Mouse (Mus musculus) limb, embryonic 10.5 days (tissue): ENCODE results near the gene Spdye4b. TPM values are rescaled to one million over a fixed set of nuclear protein-coding genes. Genes with fewer than 3 reads are reported as not detected.
A peak's percentile ranks its signal among the peaks of the same experiment; 100 is the strongest.

ENCODE experiments used
- DNase-seq: peaks from one replicate; pipeline ENCODE4 v3.0.0-alpha.2; 2017; ENCODE audit warnings: low spot score
- H3K27ac ChIP-seq: fragments of 300-500 bp; sonication (generic); 2 replicates; pipeline ENCODE4 v1.5.1; 2016; ENCODE audit warnings: mild to moderate bottlenecking
- H3K27me3 ChIP-seq: fragments of 300-500 bp; sonication (generic); 2 replicates; pipeline ENCODE4 v1.6.1; 2016; ENCODE audit warnings: low read depth, mild to moderate bottlenecking; ENCODE audit not compliant: poor library complexity, severe bottlenecking
- H3K36me3 ChIP-seq: fragments of 300-500 bp; sonication (generic); 2 replicates; pipeline ENCODE4 v1.6.1; 2016; ENCODE audit warnings: mild to moderate bottlenecking, moderate library complexity
- H3K4me1 ChIP-seq: fragments of 300-500 bp; sonication (generic); 2 replicates; pipeline ENCODE4 v1.6.1; 2016
- H3K4me3 ChIP-seq: fragments of 300-500 bp; sonication (generic); 2 replicates; pipeline ENCODE4 v1.5.1; 2016; ENCODE audit warnings: mild to moderate bottlenecking, moderate library complexity
- H3K9me3 ChIP-seq: fragments of 300-500 bp; sonication (generic); replicated peaks from 2 replicates; pipeline ENCODE4 v1.6.1; 2016; ENCODE audit warnings: mild to moderate bottlenecking
- WGBS: fragments of 180-500 bp; shearing (Covaris S2); methylation state at CpG from one replicate; pipeline ENCODE4 v1.1.7; 2016; 5-methylcytosine and 5-hydroxymethylcytosine counted together
- microRNA-seq: library from miRNA; unstranded; fragments of <30 nt; microRNA quantifications from one replicate; pipeline ENCODE4, GENCODE M21; 2017
- polyA plus RNA-seq: library from polyadenylated mRNA; unstranded; fragments of >200 nt; fragmentation: Nextera tagmentation; extraction: Ambion mirVana; gene quantifications from 2 replicates; pipeline ENCODE4 v1.2.1, GENCODE M21; 2016

The Spdye4b gene
- polyA plus RNA-seq, 1 experiment from 2014 or later: not detected

- Histone ChIP-seq H3K9me3 (no peaks in the 10 kb centered on the region), H3K4me1 (peaks cover 26% of the 10 kb centered on the region), H3K36me3 (peaks cover 35% of the 10 kb centered on the region), H3K27me3 (no peaks in the 10 kb centered on the region), H3K27ac (peak within 1 kb of the TSS; percentile 96), H3K4me3 (peak within 1 kb of the TSS; percentile 81)
- peak; percentile 94 for DNase-seq
- under 1% methylated on average over 58 of the region's 58 CpGs for WGBS
These were observed 54.3 kb downstream of the Spdye4b start, which contains the start of gene Zfp12 for GRCm38 (mm10) chr5:143235028-143235693. Zfp12 (plus strand) TSS chr5:143235163.

GRCm38 (mm10) chr5:143236036-143236435, 55.2 kb downstream of the Spdye4b start:
- H3K9me3 ChIP-seq: no peaks in the 10 kb centered on the region
- H3K27me3 ChIP-seq: no peaks in the 10 kb centered on the region
- H3K4me3 ChIP-seq: peak overlapping the region; percentile 81
- 61% methylated on average over 9 of the region's 9 CpGs for WGBS
- H3K27ac ChIP-seq: peak overlapping the region; percentile 96; the same call in 1 of the 2 replicates
- H3K4me1 ChIP-seq: peaks cover 26% of the 10 kb centered on the region
- no peak for DNase-seq
- peaks cover 44% of the 10 kb centered on the region for H3K36me3 ChIP-seq

- H3K9me3 ChIP-seq: no peaks in the 10 kb centered on the region
- peaks cover 99% of the 10 kb centered on the region for H3K36me3 ChIP-seq
- H3K4me1 ChIP-seq: no peaks in the 10 kb centered on the region
- peaks cover 4% of the 10 kb centered on the region; the same call in 1 of the 2 replicates for H3K27me3 ChIP-seq
- DNase-seq: no peak
- WGBS: 97% methylated on average over 26 of the region's 26 CpGs
- no peak overlapping the region for H3K27ac ChIP-seq
- H3K4me3 ChIP-seq: no peak overlapping the region
These were observed 64.1 kb downstream of the Spdye4b start for GRCm38 (mm10) chr5:143244926-143245325.

- Histone ChIP-seq H3K9me3 (no peaks in the 10 kb centered on the region), H3K4me3 (no peak overlapping the region), H3K4me1 (peaks cover 26% of the 10 kb centered on the region), H3K36me3 (peaks cover 74% of the 10 kb centered on the region), H3K27ac (no peak overlapping the region), H3K27me3 (peaks cover 75% of the 10 kb centered on the region)
- WGBS: 42% methylated on average over 6 of the region's 6 CpGs
- DNase-seq: no peak
These were observed 71.2 kb downstream of the Spdye4b start for GRCm38 (mm10) chr5:143252039-143252438.

GRCm38 (mm10) chr5:143252791-143253185, 72.0 kb downstream of the Spdye4b start:
- Histone ChIP-seq H3K4me1 (peaks cover 26% of the 10 kb centered on the region), H3K27me3 (peaks cover 82% of the 10 kb centered on the region), H3K36me3 (peaks cover 74% of the 10 kb centered on the region), H3K27ac (no peak overlapping the region), H3K9me3 (no peaks in the 10 kb centered on the region), H3K4me3 (peak overlapping the region; percentile 52)
- no peak for DNase-seq
- WGBS: 13% methylated on average over 18 of the region's 18 CpGs

GRCm38 (mm10) chr5:143253186-143253880, 72.5 kb downstream of the Spdye4b start:
- Histone ChIP-seq H3K36me3 (peaks cover 74% of the 10 kb centered on the region), H3K27me3 (peaks cover 88% of the 10 kb centered on the region), H3K4me3 (peak overlapping the region; percentile 52), H3K27ac (0 out of 2 replicates have a peak overlapping the region, but pooled peaks have one; percentile 14), H3K9me3 (no peaks in the 10 kb centered on the region), H3K4me1 (peaks cover 26% of the 10 kb centered on the region)
- peak; percentile 68 for DNase-seq
- WGBS: 21% methylated on average over 103 of the region's 103 CpGs

GRCm38 (mm10) chr5:143253881-143254486, 73.2 kb downstream of the Spdye4b start:
- DNase-seq: peak; percentile 66
- Histone ChIP-seq H3K4me1 (peaks cover 26% of the 10 kb centered on the region), H3K27ac (peak overlapping the region; percentile 23; the same call in 1 of the 2 replicates), H3K27me3 (peaks cover 94% of the 10 kb centered on the region), H3K9me3 (no peaks in the 10 kb centered on the region), H3K36me3 (peaks cover 73% of the 10 kb centered on the region), H3K4me3 (peak overlapping the region; percentile 52)
- 28% methylated on average over 81 of the region's 81 CpGs for WGBS

Small RNAs within 50 kb of the gene (microRNA-seq; reads per million reads assigned to microRNA genes)
- not detected for gene Gm44405

Other genes starting within 250 kb of the Spdye4b start
- gene Fscn1, start 220.7 kb upstream of the Spdye4b start, polyA plus RNA-seq: 806 and 864 TPM in 2 replicates
- gene Rnf216, start 68.0 kb upstream of the Spdye4b start, polyA plus RNA-seq: 48.1 and 51.5 TPM in 2 replicates
- gene Olfr718-ps1, start 33.4 kb upstream of the Spdye4b start, polyA plus RNA-seq: 0.06 TPM in 1 of 2 replicates, not detected in the other
- 14.3 and 19.3 TPM in 2 replicates for gene Rbak, start 242 bp upstream of the Spdye4b start, polyA plus RNA-seq
- not detected in 2 replicates for gene Spdye4a, start 45.9 kb downstream of the Spdye4b start, polyA plus RNA-seq
- gene Zfp12, start 54.1 kb downstream of the Spdye4b start, polyA plus RNA-seq: 19.5 and 22.2 TPM in 2 replicates
- gene Zfp316, start 89.0 kb downstream of the Spdye4b start, polyA plus RNA-seq: 3.4 and 4.4 TPM in 2 replicates
- 0.06 TPM in 1 of 2 replicates, not detected in the other for gene Zfp853, start 112.6 kb downstream of the Spdye4b start, polyA plus RNA-seq
- gene E130309D02Rik, start 134.3 kb downstream of the Spdye4b start, polyA plus RNA-seq: 67.3 and 79.0 TPM in 2 replicates
- gene Zdhhc4, start 148.2 kb downstream of the Spdye4b start, polyA plus RNA-seq: 71.9 and 72.5 TPM in 2 replicates
- 0.14 and 0.48 TPM in 2 replicates for gene Grid2ip, start 176.3 kb downstream of the Spdye4b start, polyA plus RNA-seq
- gene Kdelr2, start 222.8 kb downstream of the Spdye4b start, polyA plus RNA-seq: 217 and 246 TPM in 2 replicates